Mouse (Mus musculus) E14TG2a.4 (cell line): ENCODE measurements around the gene Gm20662.

Source experiments
- CTCF ChIP-seq: conservative IDR thresholded peaks from 2 replicates; pipeline ENCODE4 v1.5.1; 2014; ENCODE audit warnings: low read length
- NANOG ChIP-seq: IDR thresholded peaks from 2 replicates; pipeline ENCODE4 v1.6.1; 2014; ENCODE audit warnings: borderline replicate concordance, low read length, mixed read lengths
- POU5F1 ChIP-seq: IDR thresholded peaks from 2 replicates; pipeline ENCODE4 v1.6.1; 2014; ENCODE audit warnings: low read length, borderline replicate concordance

GRCm38 (mm10) chr9:108072481-108072924, 76.4 kb downstream of the Gm20662 start:
- TF ChIP-seq CTCF (no peak), POU5F1 (no peak), NANOG (no peak)
